Mouse (Mus musculus) CD4-positive, CD25-positive, alpha-beta regulatory T cell, adult 4 months (primary cell): Measurements from ENCODE around the gene Arhgap15. TPM values are rescaled to one million over a fixed set of nuclear protein-coding genes. Genes with fewer than 3 reads are reported as not detected.

Source experiments
- ATAC-seq: one replicate; pipeline ENCODE4 v1.8.0; 2017
- polyA plus RNA-seq, 2 experiments: library from polyadenylated mRNA; unstranded; fragments of 100-300 nt; shearing (Covaris generic); gene quantifications; one replicate each; pipeline ENCODE4 v1.2.1; 2017

Arhgap15 gene
- polyA plus RNA-seq, 2 experiments from 2014 or later = 365 to 377 TPM

- no peak for ATAC-seq
Measured at GRCm38 (mm10) chr2:44112990-44113798, 364.6 kb downstream of the Arhgap15 start.

- no peak for ATAC-seq
Measured at GRCm38 (mm10) chr2:44114296-44114695, 365.7 kb downstream of the Arhgap15 start.

- ATAC-seq = no peak
Measured at GRCm38 (mm10) chr2:44121162-44121561, 372.5 kb downstream of the Arhgap15 start.

- no peak for ATAC-seq
Measured at GRCm38 (mm10) chr2:44123246-44123645, 374.6 kb downstream of the Arhgap15 start.

- no peak for ATAC-seq
Measured at GRCm38 (mm10) chr2:44124093-44124492, 375.5 kb downstream of the Arhgap15 start.

GRCm38 (mm10) chr2:44124683-44125082, 376.1 kb downstream of the Arhgap15 start:
- no peak for ATAC-seq

GRCm38 (mm10) chr2:44126044-44126695, 377.5 kb downstream of the Arhgap15 start:
- ATAC-seq = no peak

- no peak for ATAC-seq
Measured at GRCm38 (mm10) chr2:44129533-44129932, 380.9 kb downstream of the Arhgap15 start.

GRCm38 (mm10) chr2:44131271-44131670, 382.6 kb downstream of the Arhgap15 start:
- ATAC-seq = no peak

GRCm38 (mm10) chr2:44134796-44135195, 386.2 kb downstream of the Arhgap15 start:
- ATAC-seq = no peak

GRCm38 (mm10) chr2:44140455-44140854, 391.8 kb downstream of the Arhgap15 start:
- ATAC-seq = no peak

GRCm38 (mm10) chr2:44142152-44142551, 393.5 kb downstream of the Arhgap15 start:
- ATAC-seq = no peak

- ATAC-seq = no peak
Measured at GRCm38 (mm10) chr2:44142611-44143010, 394.0 kb downstream of the Arhgap15 start.

- no peak for ATAC-seq
Measured at GRCm38 (mm10) chr2:44146124-44146981, 397.7 kb downstream of the Arhgap15 start.

GRCm38 (mm10) chr2:44147486-44147885, 398.9 kb downstream of the Arhgap15 start:
- ATAC-seq = no peak

- no peak for ATAC-seq
Measured at GRCm38 (mm10) chr2:44147971-44148370, 399.3 kb downstream of the Arhgap15 start.

- ATAC-seq = no peak
Measured at GRCm38 (mm10) chr2:44148550-44149100, 400.0 kb downstream of the Arhgap15 start.

GRCm38 (mm10) chr2:44152301-44152700, 403.7 kb downstream of the Arhgap15 start:
- ATAC-seq = no peak

- no peak for ATAC-seq
Measured at GRCm38 (mm10) chr2:44160358-44160757, 411.7 kb downstream of the Arhgap15 start.

GRCm38 (mm10) chr2:44165789-44166188, 417.2 kb downstream of the Arhgap15 start:
- no peak for ATAC-seq

- ATAC-seq = peak; percentile 73
Measured at GRCm38 (mm10) chr2:44166716-44167115, 418.1 kb downstream of the Arhgap15 start.

- ATAC-seq = no peak
Measured at GRCm38 (mm10) chr2:44184476-44184875, 435.9 kb downstream of the Arhgap15 start.

GRCm38 (mm10) chr2:44190749-44191148, 442.1 kb downstream of the Arhgap15 start:
- no peak for ATAC-seq
